Mouse (Mus musculus) liver, embryonic 14.5 days (tissue): ENCODE results near the gene Zfr2.

Experiments used
- CTCF ChIP-seq: IDR thresholded peaks from 2 replicates; pipeline ENCODE4 v1.5.1; 2016; ENCODE audit warnings: antibody characterized with exemption, low read depth, control low read depth
- EP300 ChIP-seq: IDR thresholded peaks from 2 replicates; pipeline ENCODE4 v1.6.1; 2016; ENCODE audit warnings: antibody characterized with exemption, low read depth

DNA sequence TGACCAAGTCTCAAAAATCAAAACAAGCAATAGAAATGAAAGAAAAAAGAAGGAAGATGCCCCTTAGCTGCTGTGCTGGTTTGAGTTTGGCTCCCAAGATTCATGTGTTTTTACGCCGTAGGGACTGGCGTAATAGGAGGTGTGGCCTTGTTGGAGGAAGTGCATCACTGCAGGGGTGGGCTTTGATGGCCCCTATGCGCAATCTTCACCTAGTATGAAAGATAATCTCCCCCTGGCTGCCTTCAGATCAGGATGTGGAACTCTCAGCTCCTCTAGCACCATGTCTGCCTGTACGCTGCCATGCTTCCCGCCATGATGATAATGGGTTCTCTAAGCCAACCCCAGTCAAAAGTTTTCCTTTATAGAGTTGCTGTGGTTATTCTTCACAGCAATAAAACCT is 16.7 kb upstream of the Zfr2 start:
- TF ChIP-seq CTCF, result no peak
- TF ChIP-seq EP300, result no peak
